Mouse (Mus musculus): ENCODE results near the gene Tmem131l.

The Tmem131l gene

GRCm38 (mm10) chr3:84015484-84016016, 24.4 kb downstream of the Tmem131l start:
- no peak for DNase-seq (ENCODE audit: low spot score)

DNA sequence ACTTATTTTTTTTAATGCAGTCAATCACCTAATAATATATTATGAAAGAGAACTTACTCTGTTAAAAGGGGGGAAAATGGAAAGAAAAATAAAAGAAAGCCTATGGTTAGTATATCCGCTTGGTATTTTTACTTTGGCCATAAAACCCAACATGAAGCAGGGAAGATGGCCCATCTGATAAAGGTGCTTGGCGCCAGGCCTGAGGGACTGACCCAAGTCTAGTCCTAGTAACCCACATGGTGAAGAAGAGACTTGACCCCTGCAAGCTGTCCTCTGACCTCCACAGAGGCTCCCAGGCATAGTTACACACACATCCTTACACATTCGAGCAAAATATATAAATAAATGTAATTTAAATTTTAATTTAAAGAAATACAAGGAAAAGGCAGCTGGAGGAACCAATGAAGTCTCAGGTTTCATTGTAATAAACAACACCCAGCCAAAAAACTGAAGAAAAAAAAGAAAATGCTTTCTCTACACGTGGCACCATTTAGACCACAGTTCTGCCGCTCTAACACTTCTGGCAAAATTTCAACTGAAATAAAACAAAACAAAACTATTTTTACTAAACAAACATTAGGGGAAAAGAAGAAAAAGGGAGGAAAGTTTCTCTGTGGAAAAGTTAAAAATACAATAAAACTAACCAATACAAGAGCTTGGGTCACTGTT, 28.8 kb downstream of the Tmem131l start:
- no peak for DNase-seq (ENCODE audit: low spot score)

DNA sequence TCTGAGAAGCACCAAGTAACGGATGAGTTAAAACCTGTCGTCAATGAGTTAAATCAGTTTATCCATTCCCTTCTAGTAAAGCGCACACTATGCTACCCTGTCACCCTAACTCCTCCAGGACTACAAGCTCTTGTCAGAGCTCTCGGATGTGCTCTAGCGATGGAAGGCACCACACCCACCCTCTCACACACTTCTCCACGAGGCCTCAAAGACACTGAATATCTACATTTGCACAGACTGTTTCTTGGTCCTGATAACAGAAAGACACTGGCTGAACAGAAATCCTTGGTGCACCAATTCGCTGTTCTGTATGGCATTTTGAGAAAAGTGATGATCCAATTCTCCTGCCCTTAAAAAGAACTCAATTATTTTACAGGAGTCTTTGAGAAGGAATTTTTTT, 34.0 kb downstream of the Tmem131l start:
- DNase-seq (ENCODE audit: low spot score): no peak

GRCm38 (mm10) chr3:84004330-84005090, 35.5 kb downstream of the Tmem131l start:
- DNase-seq (ENCODE audit: low spot score): no peak

DNA sequence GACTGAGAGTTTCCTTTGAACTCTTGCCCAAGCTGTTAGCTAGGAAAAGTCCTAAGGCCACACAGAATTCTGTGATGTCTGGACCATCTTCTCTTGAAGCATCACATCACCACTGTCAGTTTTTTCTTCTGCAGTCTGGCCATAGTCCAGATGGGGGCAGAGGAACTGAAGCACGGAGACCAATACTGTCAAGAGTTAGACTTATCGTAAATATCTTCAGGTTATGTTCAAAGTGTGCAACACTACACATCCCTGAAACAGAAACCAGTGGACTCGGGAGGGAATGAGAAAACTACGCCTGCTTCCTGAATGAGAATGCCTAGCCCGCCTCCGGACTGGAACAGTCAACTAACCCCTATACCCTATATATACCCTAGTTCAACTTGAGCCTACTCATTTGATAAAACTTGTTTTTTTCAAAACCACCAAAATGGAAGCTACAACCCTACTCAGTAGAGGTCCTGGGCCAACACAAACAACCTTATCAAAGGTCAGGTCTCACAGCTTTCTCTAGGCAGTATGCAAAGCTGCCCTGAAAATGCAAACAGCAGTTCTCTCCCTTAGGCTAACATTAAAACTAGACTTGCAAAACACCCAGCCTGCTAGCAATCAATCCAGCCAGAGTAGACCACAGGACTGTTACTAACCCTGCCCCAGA, 37.4 kb downstream of the Tmem131l start:
- no peak for DNase-seq (ENCODE audit: low spot score)

GRCm38 (mm10) chr3:83997563-83997962, 42.4 kb downstream of the Tmem131l start:
- no peak for DNase-seq (ENCODE audit: low spot score)

- DNase-seq (ENCODE audit: low spot score): no peak
These were observed 42.9 kb downstream of the Tmem131l start for GRCm38 (mm10) chr3:83997036-83997435.

- no peak for DNase-seq (ENCODE audit: low spot score)
These were observed 43.9 kb downstream of the Tmem131l start for GRCm38 (mm10) chr3:83996086-83996485.

DNA sequence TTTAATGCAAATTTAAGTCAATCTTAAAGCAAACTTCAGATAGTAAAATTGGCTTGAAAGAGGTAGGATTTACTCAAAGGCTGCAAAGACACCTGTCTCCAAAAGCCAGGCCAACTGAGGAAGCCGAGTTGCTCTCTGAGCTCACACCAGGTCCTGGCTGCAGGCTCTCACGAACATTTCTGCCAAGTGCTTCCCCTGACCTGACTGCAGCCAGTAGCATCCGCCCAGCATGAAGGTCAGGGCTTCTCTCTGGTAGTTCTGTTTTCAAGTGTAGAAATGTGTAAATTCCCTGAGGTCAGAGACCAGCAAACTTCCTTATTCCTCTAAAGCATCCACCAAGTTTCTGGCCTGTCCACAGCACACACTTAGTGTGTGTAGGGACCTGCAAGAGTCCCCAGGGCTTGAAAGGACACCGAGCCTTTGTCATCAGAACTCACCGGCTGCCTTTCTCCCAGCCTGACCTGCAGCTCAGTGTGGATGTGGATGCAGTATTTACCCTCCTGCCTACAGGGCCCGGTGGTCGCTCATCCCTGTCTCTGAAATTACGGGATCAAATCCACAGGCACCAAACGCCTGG, 44.6 kb downstream of the Tmem131l start:
- DNase-seq (ENCODE audit: low spot score): no peak

DNA sequence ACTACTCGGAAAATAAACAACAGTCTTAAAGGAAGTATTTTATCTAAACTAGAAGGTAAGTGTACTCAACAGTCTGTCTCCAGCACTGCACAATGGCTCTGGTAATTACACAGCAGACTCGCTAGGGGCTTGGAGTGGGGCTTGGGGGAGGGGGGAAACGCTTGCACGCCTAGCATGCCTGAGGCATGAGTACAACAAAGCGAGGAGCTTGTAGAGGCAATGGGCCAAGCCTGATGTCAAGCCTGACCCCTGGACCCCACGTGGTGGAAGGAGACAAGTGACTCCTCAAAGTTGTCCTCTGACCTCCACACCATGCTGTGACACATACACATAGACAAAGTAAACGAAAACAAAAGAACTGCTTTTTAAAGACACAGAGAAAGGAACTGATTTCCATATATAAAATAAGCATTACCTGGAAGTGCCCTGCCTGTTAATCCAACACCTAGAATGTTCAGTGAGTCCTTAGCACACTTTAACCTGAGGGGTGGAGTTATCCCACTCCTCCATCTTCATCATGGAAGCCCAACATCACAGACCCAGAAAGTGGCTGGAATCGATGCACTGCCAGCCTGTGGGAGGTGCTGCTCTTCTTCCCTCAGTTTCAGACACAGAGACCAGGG, 45.6 kb downstream of the Tmem131l start:
- DNase-seq (ENCODE audit: low spot score): no peak

DNA sequence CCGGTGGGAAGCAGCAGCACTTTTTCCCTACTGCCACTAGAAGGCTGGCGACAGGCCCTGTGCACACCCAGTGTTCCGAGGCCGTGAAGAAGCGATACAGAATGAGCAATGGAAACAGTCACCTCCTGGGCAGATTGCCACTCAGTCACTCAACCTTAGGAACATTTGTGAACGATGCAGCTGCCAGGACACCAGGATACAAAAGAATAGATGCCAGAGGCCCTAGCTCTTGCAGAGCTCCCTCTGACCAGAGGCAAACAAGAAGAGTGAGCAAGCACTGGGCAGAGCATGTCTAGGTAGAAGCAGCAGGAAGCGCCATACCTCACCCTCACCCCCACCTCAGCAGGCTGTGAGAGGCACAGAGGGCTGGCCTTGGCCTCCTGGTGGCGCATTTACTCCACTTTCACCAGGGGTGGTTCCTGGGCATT, 46.9 kb downstream of the Tmem131l start:
- DNase-seq (ENCODE audit: low spot score): no peak

- no peak for DNase-seq (ENCODE audit: low spot score)
These were observed 48.1 kb downstream of the Tmem131l start for GRCm38 (mm10) chr3:83991691-83992524.

- DNase-seq (ENCODE audit: low spot score): no peak
These were observed 51.8 kb downstream of the Tmem131l start for GRCm38 (mm10) chr3:83988214-83988613.

DNA sequence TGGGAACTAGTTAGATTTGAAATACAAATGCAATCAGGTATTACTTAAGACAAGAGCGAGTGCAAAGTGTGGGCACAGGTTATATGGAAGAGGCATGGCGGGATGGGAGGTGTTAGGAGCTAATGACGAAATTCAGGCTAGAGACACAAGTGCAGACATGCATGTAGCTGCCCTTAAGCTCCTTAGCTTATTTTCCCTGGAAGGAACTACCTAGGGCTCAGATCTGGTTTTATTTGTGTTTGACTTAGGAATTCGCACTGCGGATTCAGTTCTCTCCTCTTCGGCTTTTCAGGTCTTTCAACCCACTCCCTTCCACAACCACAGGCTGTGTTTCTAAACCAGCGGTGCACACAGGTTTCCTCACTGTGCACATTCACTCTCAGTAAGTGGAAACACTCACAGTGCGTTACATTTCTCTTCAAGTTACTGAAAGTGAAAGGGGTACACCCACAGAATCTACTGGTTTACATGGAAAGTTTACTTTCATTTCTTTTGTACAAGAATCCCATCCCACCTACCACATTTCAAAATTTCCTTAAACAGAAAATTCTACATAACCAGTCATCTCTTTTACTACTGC, 52.4 kb downstream of the Tmem131l start:
- DNase-seq (ENCODE audit: low spot score): no peak

DNA sequence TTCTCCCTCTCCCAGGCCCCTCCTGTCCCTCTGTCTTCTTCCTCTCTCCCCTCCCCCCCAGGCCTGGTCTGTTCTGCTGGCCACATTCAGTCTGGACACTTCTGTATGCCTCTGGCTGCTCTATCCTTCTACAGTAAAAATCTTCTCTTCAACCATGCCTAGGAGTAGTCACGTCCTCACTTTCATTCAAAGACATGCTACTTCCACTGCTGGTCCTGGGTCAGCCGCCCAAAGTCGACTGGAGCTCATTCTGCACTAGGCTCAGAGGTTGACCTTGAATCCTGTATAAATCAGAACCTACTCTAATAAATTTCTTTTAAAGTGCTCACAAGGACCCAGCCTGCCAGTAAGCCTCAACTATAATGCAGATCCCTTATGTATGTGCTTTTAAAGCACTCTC, 53.2 kb downstream of the Tmem131l start:
- DNase-seq (ENCODE audit: low spot score): no peak

DNA sequence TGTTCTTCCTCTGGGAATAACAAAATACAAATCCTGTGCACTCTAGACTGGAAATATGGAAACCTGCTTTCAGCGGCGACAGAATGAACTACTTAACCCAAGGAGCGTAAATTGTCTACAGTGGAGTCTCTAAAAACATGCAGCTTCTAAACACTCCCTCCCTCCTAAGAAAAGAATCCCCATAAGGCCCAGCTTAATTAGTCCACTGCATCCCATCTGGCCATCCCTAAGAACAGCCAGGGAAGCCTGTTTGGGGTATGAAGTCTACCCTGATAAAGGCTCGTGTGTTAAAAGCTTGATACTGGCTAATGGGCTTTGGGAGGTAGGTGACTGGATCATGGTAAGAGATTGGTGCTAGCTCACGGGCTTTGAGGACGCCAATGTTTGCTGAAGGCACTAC, 54.5 kb downstream of the Tmem131l start:
- no peak for DNase-seq (ENCODE audit: low spot score)

- DNase-seq (ENCODE audit: low spot score): no peak
These were observed 55.6 kb downstream of the Tmem131l start for GRCm38 (mm10) chr3:83984379-83984778.

- no peak for DNase-seq (ENCODE audit: low spot score)
These were observed 57.2 kb downstream of the Tmem131l start for GRCm38 (mm10) chr3:83982821-83983220.

- DNase-seq (ENCODE audit: low spot score): no peak
These were observed 59.6 kb downstream of the Tmem131l start for GRCm38 (mm10) chr3:83980231-83980872.

All from urinary bladder, postnatal 10 days (tissue).